ENCODE assay signal across 17 mouse cellular contexts in the genomic region with DNA sequence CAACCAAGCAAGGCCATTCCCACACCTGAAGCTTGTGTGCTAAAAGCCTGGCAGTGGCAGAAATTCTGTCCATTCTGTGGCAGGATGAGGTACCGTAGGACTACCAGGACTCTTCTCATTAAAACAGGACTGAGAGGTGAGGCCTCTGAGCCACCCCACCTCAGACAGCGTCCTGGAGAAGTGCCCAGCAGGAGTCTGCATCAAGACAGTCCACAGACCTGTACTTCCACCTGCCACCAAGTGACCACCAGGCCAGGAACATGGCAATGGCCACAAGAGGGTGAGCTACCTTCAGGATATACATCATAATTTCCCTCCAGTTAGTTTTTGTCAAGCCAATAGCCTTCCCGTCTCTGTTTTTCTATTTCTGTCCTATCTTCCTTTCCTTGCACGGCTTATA. TPM values are rescaled to one million over a fixed set of nuclear protein-coding genes. Genes with fewer than 3 reads are reported as not detected.
DNase-seq lines count a peak whose midpoint lies in the region; ATAC-seq and TF ChIP-seq lines count a peak whose summit lies in the region.
"Had no signal": no experiment of that assay in that cellular context is flagged by ENCODE, and none has a peak within 500 bp of the region (broad histone marks: within the 10 kb centered on the region; RNA-seq: fewer than 3 reads in every experiment).

No protein-coding gene starts in this region.

- peak overlapping the region; percentile 72 for H3K27ac ChIP-seq in heart, embryonic 12.5 days (ENCODE audit: poor library complexity, severe bottlenecking)
- no peak overlapping the region for H3K27ac ChIP-seq in liver, adult 2 months (replicated peaks; ENCODE audit: insufficient read depth, low read depth, low read length)
- no peak overlapping the region for H3K27ac ChIP-seq in liver, embryonic 12.5 days
- H3K27ac ChIP-seq in intestine, embryonic 16.5 days (ENCODE audit: low read length) = peak overlapping the region; percentile 92
- H3K27ac ChIP-seq: forebrain, embryonic 15.5 days; hindbrain, embryonic 10.5 days; liver, embryonic 14.5 days; macrophage; neural tube, embryonic 12.5 days had no signal

- no peaks in the 10 kb centered on the region for H3K9me3 ChIP-seq in heart, embryonic 12.5 days (replicated peaks)
- no peaks in the 10 kb centered on the region for H3K9me3 ChIP-seq in liver, embryonic 12.5 days (replicated peaks)
- H3K9me3 ChIP-seq in intestine, embryonic 16.5 days (ENCODE audit: control insufficient read depth, low read length) = no peaks in the 10 kb centered on the region
- H3K9me3 ChIP-seq: forebrain, embryonic 15.5 days; hindbrain, embryonic 10.5 days; neural tube, embryonic 12.5 days had no signal

- peaks cover 99% of the 10 kb centered on the region for H3K36me3 ChIP-seq in heart, embryonic 12.5 days
- H3K36me3 ChIP-seq in liver, adult 2 months (ENCODE audit: control insufficient read depth, insufficient read depth, low read length) = peaks cover 8% of the 10 kb centered on the region
- H3K36me3 ChIP-seq in liver, embryonic 12.5 days = peaks cover 84% of the 10 kb centered on the region
- peaks cover 18% of the 10 kb centered on the region for H3K36me3 ChIP-seq in intestine, embryonic 16.5 days (ENCODE audit: control insufficient read depth, insufficient read depth, low read length)

- peaks cover 19% of the 10 kb centered on the region for H3K4me1 ChIP-seq in heart, embryonic 12.5 days (replicated peaks)
- peaks cover 7% of the 10 kb centered on the region for H3K4me1 ChIP-seq in liver, adult 2 months (ENCODE audit: control insufficient read depth, insufficient read depth, low read length)
- no peaks in the 10 kb centered on the region for H3K4me1 ChIP-seq in liver, embryonic 12.5 days
- H3K4me1 ChIP-seq in intestine, embryonic 16.5 days (ENCODE audit: control insufficient read depth, insufficient read depth, low read length) = peaks cover 10% of the 10 kb centered on the region; the same call in 1 of the 2 replicates
- H3K4me1 ChIP-seq: forebrain, embryonic 15.5 days; hindbrain, embryonic 10.5 days; neural tube, embryonic 12.5 days had no signal

- H3K27me3 ChIP-seq in heart, embryonic 12.5 days (replicated peaks) = no peaks in the 10 kb centered on the region
- no peaks in the 10 kb centered on the region for H3K27me3 ChIP-seq in liver, adult 2 months (ENCODE audit: control insufficient read depth, insufficient read depth, low read length)
- no peaks in the 10 kb centered on the region for H3K27me3 ChIP-seq in liver, embryonic 12.5 days (replicated peaks)
- H3K27me3 ChIP-seq in intestine, embryonic 16.5 days (replicated peaks; ENCODE audit: control insufficient read depth, insufficient read depth, low read length) = no peaks in the 10 kb centered on the region
- H3K27me3 ChIP-seq: CH12.LX; forebrain, embryonic 15.5 days; neural tube, embryonic 12.5 days had no signal

- no peak overlapping the region for H3K4me3 ChIP-seq in heart, embryonic 12.5 days
- H3K4me3 ChIP-seq in liver, adult 2 months (ENCODE audit: insufficient read depth, low read depth, low read length) = no peak overlapping the region
- no peak overlapping the region for H3K4me3 ChIP-seq in liver, embryonic 12.5 days
- H3K4me3 ChIP-seq in intestine, embryonic 16.5 days (ENCODE audit: low read length) = no peak overlapping the region
- H3K4me3 ChIP-seq: forebrain, embryonic 15.5 days; hindbrain, embryonic 10.5 days; neural tube, embryonic 12.5 days had no signal

- 0 out of 2 replicates have a peak, but pooled peaks have one; percentile 9 for TF ChIP-seq CTCF in liver, adult 2 months (IDR thresholded peaks at IDR 0.05; ENCODE audit: low read depth, low read length)

- TF ChIP-seq POLR2A in liver, adult 2 months (IDR thresholded peaks at IDR 0.05; ENCODE audit: extremely low read depth, insufficient read depth, low read length) = no peak

- no peaks in the 10 kb centered on the region for H3K79me2 ChIP-seq in liver, adult 2 months (ENCODE audit: control insufficient read depth, insufficient read depth, low read length)

- peak; percentile 11 to 49 for DNase-seq in adrenal gland, adult (ENCODE audit: inconsistent age in 2 of 2, low spot score in 1 of 2)
- no peak for DNase-seq in adrenal gland, postnatal 36 days
- DNase-seq in heart, adult 18-20 months = no peak
- no peak for DNase-seq in liver, adult 2 months (ENCODE audit: extremely low read depth, low read depth, low spot score)
- DNase-seq in adrenal gland, postnatal 10 days = no peak
- DNase-seq: embryo, embryonic 11 days; midbrain, embryonic 14.5 days; thymus, postnatal 36 days had no signal

- no peak for ATAC-seq in heart, embryonic 12.5 days (ENCODE audit: insufficient number of reproducible peaks, low FRiP score)
- ATAC-seq in liver, embryonic 12.5 days = no peak
- no peak for ATAC-seq in intestine, embryonic 16.5 days
- ATAC-seq: forebrain, embryonic 15.5 days had no signal

- no peak overlapping the region for H3K9ac ChIP-seq in heart, embryonic 12.5 days
- H3K9ac ChIP-seq in liver, adult 2 months (ENCODE audit: low read depth, low read length) = no peak overlapping the region
- H3K9ac ChIP-seq in liver, embryonic 12.5 days = no peak overlapping the region
- H3K9ac ChIP-seq in intestine, embryonic 16.5 days (ENCODE audit: low read depth, low read length) = 0 out of 2 replicates have a peak overlapping the region, but pooled peaks have one; percentile 20
- H3K9ac ChIP-seq: forebrain, embryonic 15.5 days; liver, embryonic 14.5 days; neural tube, embryonic 12.5 days had no signal

- WGBS in heart, embryonic 12.5 days = 78% methylated on average over 4 of the region's 4 CpGs
- WGBS in liver, adult 2 months = 92% methylated on average over 4 of the region's 4 CpGs
- WGBS in liver, embryonic 12.5 days (ENCODE audit: insufficient replicate concordance) = 80% methylated on average over 4 of the region's 4 CpGs
- WGBS in intestine, embryonic 16.5 days = 85% methylated on average over 4 of the region's 4 CpGs

- H3K4me2 ChIP-seq in heart, embryonic 12.5 days = no peak overlapping the region
- H3K4me2 ChIP-seq in liver, embryonic 12.5 days = no peak overlapping the region
- H3K4me2 ChIP-seq in intestine, embryonic 16.5 days (ENCODE audit: low read depth, low read length) = 0 out of 2 replicates have a peak overlapping the region, but pooled peaks have one; percentile 17
- H3K4me2 ChIP-seq: forebrain, embryonic 15.5 days; neural tube, embryonic 12.5 days had no signal

RNA-seq across cellular contexts. Expression of a gene that starts 16.8 kb away (rescaled TPM):
- 10 to 100 TPM; 19.2 to 37.3 TPM for total RNA-seq in adrenal gland, postnatal 36 days (2021)
- polyA plus RNA-seq in heart, embryonic 12.5 days (2016; fragmentation: Nextera tagmentation; extraction: Ambion mirVana) = 21.2 and 21.8 TPM in 2 replicates
- total RNA-seq in heart, adult 18-20 months (2021) = 10 to 100 TPM; 14.4 to 18.6 TPM
- 5.2 and 6.1 TPM in 2 replicates for total RNA-seq in liver, adult 2 months (2014; rRNA removed)
- polyA plus RNA-seq in liver, adult 2 months (2012; rRNA removed) = 6.6 and 9.2 TPM in 2 replicates
- polyA plus RNA-seq in liver, embryonic 12.5 days (2016; fragmentation: Nextera tagmentation; extraction: Ambion mirVana) = 3.9 and 4.1 TPM in 2 replicates
- polyA plus RNA-seq in intestine, embryonic 16.5 days (2015; fragmentation: Nextera tagmentation; extraction: Ambion mirVana) = 16.0 and 18.2 TPM in 2 replicates
- 10 to 100 TPM; 20.9 to 38.5 TPM for total RNA-seq in adrenal gland, postnatal 10 days (2021)

RNA-seq across cellular contexts. Expression of a gene that starts 33.5 kb away (rescaled TPM):
- 10 to 100 TPM; 31.2 to 62.6 TPM for total RNA-seq in adrenal gland, postnatal 36 days (2021)
- polyA plus RNA-seq in heart, embryonic 12.5 days (2016; fragmentation: Nextera tagmentation; extraction: Ambion mirVana) = 17.1 and 20.4 TPM in 2 replicates
- total RNA-seq in heart, adult 18-20 months (2021) = 10 to 100 TPM; 10.2 to 11.3 TPM
- total RNA-seq in liver, adult 2 months (2014; rRNA removed) = 13.9 and 15.9 TPM in 2 replicates
- 23.0 and 25.7 TPM in 2 replicates for polyA plus RNA-seq in liver, adult 2 months (2012; rRNA removed)
- polyA plus RNA-seq in liver, embryonic 12.5 days (2016; fragmentation: Nextera tagmentation; extraction: Ambion mirVana) = 2.9 and 3.9 TPM in 2 replicates
- 17.3 and 17.8 TPM in 2 replicates for polyA plus RNA-seq in intestine, embryonic 16.5 days (2015; fragmentation: Nextera tagmentation; extraction: Ambion mirVana)
- total RNA-seq in adrenal gland, postnatal 10 days (2021) = 10 to 100 TPM; 33.2 to 50.2 TPM

RNA-seq across cellular contexts. Expression of a gene that starts 35.9 kb away (rescaled TPM):
- 1 to 10 TPM; 1.9 to 2.4 TPM for total RNA-seq in adrenal gland, postnatal 36 days (2021)
- polyA plus RNA-seq in heart, embryonic 12.5 days (2016; fragmentation: Nextera tagmentation; extraction: Ambion mirVana) = 0.61 and 0.64 TPM in 2 replicates
- under 1 TPM; 0.22 to 0.23 TPM for total RNA-seq in heart, adult 18-20 months (2021)
- total RNA-seq in liver, adult 2 months (2014; rRNA removed) = 0.47 and 0.83 TPM in 2 replicates
- polyA plus RNA-seq in liver, adult 2 months (2012; rRNA removed) = 1.5 and 2.0 TPM in 2 replicates
- 0.04 TPM in 1 of 2 replicates, not detected in the other for polyA plus RNA-seq in liver, embryonic 12.5 days (2016; fragmentation: Nextera tagmentation; extraction: Ambion mirVana)
- polyA plus RNA-seq in intestine, embryonic 16.5 days (2015; fragmentation: Nextera tagmentation; extraction: Ambion mirVana) = 0.38 and 0.73 TPM in 2 replicates
- 1 to 10 TPM; 1.5 to 2.9 TPM for total RNA-seq in adrenal gland, postnatal 10 days (2021)
- polyA plus RNA-seq: macrophage had no signal

Comparison
In these comparisons a context has a peak if more than half of its experiments do, and no peak if none do; other contexts are left out.
1. DNase-seq: peak in adrenal gland, adult (2 of 2); none in adrenal gland, postnatal 36 days (0 of 2), heart, adult 18-20 months (0 of 2), liver, adult 2 months (single experiment) and adrenal gland, postnatal 10 days (single experiment).
2. H3K27ac ChIP-seq: peak in heart, embryonic 12.5 days (single experiment) and intestine, embryonic 16.5 days (single experiment); none in liver, adult 2 months (single experiment) and liver, embryonic 12.5 days (single experiment).